Mouse (Mus musculus) hindbrain, embryonic 16.5 days (tissue): Measurements from ENCODE around the gene P2rx7. TPM values are rescaled to one million over a fixed set of nuclear protein-coding genes. Genes with fewer than 3 reads are reported as not detected.
"Not testable (repeated sequence)": the region's sequence is repeated elsewhere in the genome, so short reads cannot be mapped to it uniquely, and the experiment has no call there.

Experiments
- ATAC-seq: fragments of 200-750 bp; cut with Nextera tagmentation; 2 replicates; pipeline ENCODE4 v1.8.0; 2017; ENCODE audit warnings: moderate TSS enrichment, moderate library complexity
- H3K27ac ChIP-seq: fragments of 300-500 bp; sonication (generic); 2 replicates; pipeline ENCODE4 v1.5.1; 2014; ENCODE audit warnings: low read depth, mild to moderate bottlenecking, control low read depth, low read length, moderate library complexity
- H3K27me3 ChIP-seq: fragments of 300-500 bp; sonication (generic); replicated peaks from 2 replicates; pipeline ENCODE4 v1.6.1; 2014; ENCODE audit warnings: low read length; ENCODE audit not compliant: control insufficient read depth, insufficient read depth
- H3K36me3 ChIP-seq: fragments of 300-500 bp; sonication (generic); 2 replicates; pipeline ENCODE4 v1.6.1; 2014; ENCODE audit warnings: mild to moderate bottlenecking, low read length, moderate library complexity, mixed read lengths; ENCODE audit not compliant: control insufficient read depth, insufficient read depth
- H3K4me1 ChIP-seq: fragments of 300-500 bp; sonication (generic); 2 replicates; pipeline ENCODE4 v1.6.1; 2014; ENCODE audit warnings: low read depth, low read length; ENCODE audit not compliant: control insufficient read depth, insufficient read depth
- H3K4me2 ChIP-seq: fragments of 300-500 bp; sonication (generic); 2 replicates; pipeline ENCODE4 v1.6.1; 2014; ENCODE audit warnings: mild to moderate bottlenecking, low read length, control low read depth, moderate library complexity
- H3K4me3 ChIP-seq: fragments of 300-500 bp; sonication (generic); 2 replicates; pipeline ENCODE4 v1.5.1; 2014; ENCODE audit warnings: mild to moderate bottlenecking, low read length, control low read depth, moderate library complexity
- H3K9ac ChIP-seq: fragments of 300-500 bp; sonication (generic); 2 replicates; pipeline ENCODE4 v1.6.1; 2014; ENCODE audit warnings: low read depth, mild to moderate bottlenecking, control low read depth, low read length, moderate library complexity
- H3K9me3 ChIP-seq: fragments of 300-500 bp; sonication (generic); 2 replicates; pipeline ENCODE4 v1.6.1; 2014; ENCODE audit warnings: mild to moderate bottlenecking, low read length, moderate library complexity; ENCODE audit not compliant: control insufficient read depth
- WGBS: fragments of 180-500 bp; shearing (Covaris S2); extraction: QIAGEN DNeasy Blood & Tissue Kit; methylation state at CpG from one replicate; pipeline ENCODE4 v1.1.7; 2014; 5-methylcytosine and 5-hydroxymethylcytosine counted together
- polyA plus RNA-seq: library from polyadenylated mRNA; unstranded; fragments of >200 nt; fragmentation: Nextera tagmentation; extraction: Ambion mirVana; gene quantifications from 2 replicates; pipeline ENCODE4 v1.2.1, GENCODE M21; 2015

The P2rx7 gene
- polyA plus RNA-seq, 1 experiment from 2014 or later: 6.1 TPM

DNA sequence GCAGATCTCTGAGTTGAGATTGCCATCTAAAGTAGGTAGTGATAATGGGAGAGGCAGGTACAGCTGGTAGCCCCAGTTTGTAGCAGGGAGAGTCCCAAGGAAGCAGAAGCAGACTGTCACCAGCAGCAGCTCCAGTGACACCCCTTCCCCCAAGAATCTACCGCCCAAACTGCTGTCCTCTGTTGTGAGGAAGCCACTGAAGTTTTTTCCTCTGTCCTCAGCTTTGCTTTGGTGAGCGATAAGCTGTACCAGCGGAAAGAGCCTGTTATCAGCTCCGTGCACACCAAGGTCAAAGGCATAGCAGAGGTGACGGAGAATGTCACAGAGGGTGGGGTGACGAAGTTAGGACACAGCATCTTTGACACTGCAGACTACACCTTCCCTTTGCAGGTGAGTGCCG, 8.8 kb downstream of the P2rx7 start:
- Histone ChIP-seq H3K4me3 (no peak overlapping the region), H3K9me3 (no peaks in the 10 kb centered on the region), H3K36me3 (no peaks in the 10 kb centered on the region), H3K4me2 (no peak overlapping the region), H3K4me1 (peaks cover 17% of the 10 kb centered on the region), H3K9ac (no peak overlapping the region), H3K27me3 (no peaks in the 10 kb centered on the region), H3K27ac (no peak overlapping the region)
- WGBS: 74% methylated on average over 7 of the region's 7 CpGs
- ATAC-seq: 0 out of 2 replicates have a peak, but pooled peaks have one; percentile 25

- no peak overlapping the region; the same call in 1 of the 2 replicates for H3K4me2 ChIP-seq
- no peak for ATAC-seq
- H3K27me3 ChIP-seq: no peaks in the 10 kb centered on the region
- peaks cover 17% of the 10 kb centered on the region for H3K4me1 ChIP-seq
- H3K9me3 ChIP-seq: no peaks in the 10 kb centered on the region
- H3K36me3 ChIP-seq: no peaks in the 10 kb centered on the region
- H3K4me3 ChIP-seq: no peak overlapping the region
- WGBS: 26% methylated on average over 10 of the region's 10 CpGs
- no peak overlapping the region for H3K9ac ChIP-seq
- H3K27ac ChIP-seq: peak overlapping the region; percentile 77
Observed at GRCm38 (mm10) chr5:122653112-122653445, 9.4 kb downstream of the P2rx7 start.

DNA sequence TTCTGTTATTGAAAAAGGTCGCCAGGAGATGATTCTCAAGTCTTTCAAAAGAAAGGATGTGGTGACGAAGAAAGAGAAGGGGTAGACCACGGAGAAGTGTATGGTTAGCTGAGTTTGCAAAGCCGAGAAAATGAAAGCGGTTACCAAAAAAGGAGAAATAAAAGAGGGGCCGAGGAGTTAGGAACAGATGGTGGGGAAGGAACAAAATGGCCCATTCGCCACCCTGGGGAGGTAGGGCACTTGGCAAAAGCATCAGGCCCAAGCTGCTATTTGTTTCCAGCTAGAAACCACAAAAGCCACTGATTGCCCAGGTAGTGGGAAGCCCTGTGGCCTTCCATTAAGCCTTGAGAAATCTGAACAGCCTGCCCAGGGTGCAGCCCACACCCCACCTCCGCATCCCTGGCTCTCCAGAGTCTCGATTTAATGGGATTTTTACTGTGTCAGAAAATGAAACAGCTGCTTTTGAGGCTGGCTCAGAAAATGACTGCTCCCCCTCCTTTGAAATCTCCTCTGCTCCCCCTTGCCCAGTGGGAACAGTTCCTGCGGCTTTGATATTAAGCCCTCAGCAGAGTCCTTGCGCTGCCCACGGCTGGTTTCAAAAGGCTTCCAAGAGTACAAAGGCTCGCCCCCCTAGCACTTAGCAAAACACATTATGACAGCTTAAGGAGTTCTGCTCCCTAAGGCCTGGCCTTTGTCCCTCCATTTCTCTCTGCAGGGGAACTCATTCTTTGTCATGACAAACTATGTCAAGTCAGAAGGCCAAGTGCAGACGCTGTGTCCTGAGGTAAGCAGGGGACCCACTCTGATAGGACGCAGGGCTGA, 9.9 kb downstream of the P2rx7 start:
- WGBS: 13% methylated on average over 15 of the region's 15 CpGs
- H3K36me3 ChIP-seq: no peaks in the 10 kb centered on the region
- no peaks in the 10 kb centered on the region for H3K27me3 ChIP-seq
- peaks cover 17% of the 10 kb centered on the region for H3K4me1 ChIP-seq
- ATAC-seq: peak; percentile 66
- H3K27ac ChIP-seq: peak overlapping the region; percentile 77
- H3K9ac ChIP-seq: peak overlapping the region; percentile 28; the same call in 1 of the 2 replicates
- no peak overlapping the region for H3K4me3 ChIP-seq
- no peaks in the 10 kb centered on the region for H3K9me3 ChIP-seq
- H3K4me2 ChIP-seq: peak overlapping the region; percentile 24

DNA sequence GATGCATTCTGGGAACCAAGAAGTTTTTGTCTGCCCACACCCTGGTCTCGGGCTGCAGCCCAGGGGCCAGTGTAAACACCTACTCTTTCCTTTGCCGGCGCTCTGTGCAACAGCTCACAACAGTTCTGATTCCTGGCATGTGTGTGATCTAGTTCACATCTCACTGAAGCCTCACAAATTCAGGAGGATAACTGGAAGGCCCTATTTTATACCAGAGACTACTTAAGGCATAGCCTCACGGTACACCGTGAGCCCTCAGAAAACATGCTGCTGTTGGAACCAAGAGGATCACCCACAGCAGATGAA, 10.5 kb downstream of the P2rx7 start:
- no peaks in the 10 kb centered on the region for H3K9me3 ChIP-seq
- H3K27ac ChIP-seq: peak overlapping the region; percentile 77
- H3K4me1 ChIP-seq: peaks cover 17% of the 10 kb centered on the region
- WGBS: 35% methylated on average over 5 of the region's 5 CpGs
- no peak overlapping the region for H3K4me2 ChIP-seq
- H3K27me3 ChIP-seq: no peaks in the 10 kb centered on the region
- H3K36me3 ChIP-seq: no peaks in the 10 kb centered on the region
- ATAC-seq: no peak
- no peak overlapping the region for H3K9ac ChIP-seq
- H3K4me3 ChIP-seq: no peak overlapping the region

- no peak overlapping the region for H3K9ac ChIP-seq
- no peaks in the 10 kb centered on the region for H3K27me3 ChIP-seq
- H3K36me3 ChIP-seq: no peaks in the 10 kb centered on the region
- no peak overlapping the region for H3K4me2 ChIP-seq
- H3K4me1 ChIP-seq: peaks cover 17% of the 10 kb centered on the region
- no peak overlapping the region for H3K27ac ChIP-seq
- WGBS: 92% methylated on average over 12 of the region's 12 CpGs
- H3K9me3 ChIP-seq: no peaks in the 10 kb centered on the region
- no peak overlapping the region for H3K4me3 ChIP-seq
- ATAC-seq: no peak
Observed at GRCm38 (mm10) chr5:122656808-122657207, 13.1 kb downstream of the P2rx7 start.

DNA sequence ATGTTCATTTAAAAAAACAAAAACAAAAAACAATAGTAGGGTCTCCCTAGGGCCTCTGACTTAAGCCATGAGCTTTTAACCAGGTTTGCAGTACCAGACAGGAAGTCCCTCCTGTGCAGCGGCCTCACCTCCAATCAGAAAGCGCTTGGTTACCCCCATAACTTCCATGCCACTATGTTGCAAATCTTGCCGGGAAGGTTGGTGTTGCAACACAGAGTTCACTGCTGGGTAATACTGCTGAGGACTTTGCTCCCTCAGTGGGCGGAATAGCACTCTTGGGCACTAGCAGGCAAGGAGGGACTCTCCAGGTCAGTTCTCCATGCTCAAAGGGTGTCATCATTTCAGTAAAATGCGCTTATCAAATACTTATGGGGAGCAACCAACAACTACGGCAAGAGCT, 18.8 kb downstream of the P2rx7 start:
- Histone ChIP-seq H3K9ac (no peak overlapping the region), H3K36me3 (no peaks in the 10 kb centered on the region), H3K27ac (no peak overlapping the region), H3K27me3 (no peaks in the 10 kb centered on the region), H3K9me3 (no peaks in the 10 kb centered on the region), H3K4me1 (no peaks in the 10 kb centered on the region), H3K4me3 (no peak overlapping the region), H3K4me2 (no peak overlapping the region)
- WGBS: 98% methylated on average over 6 of the region's 6 CpGs
- no peak for ATAC-seq

DNA sequence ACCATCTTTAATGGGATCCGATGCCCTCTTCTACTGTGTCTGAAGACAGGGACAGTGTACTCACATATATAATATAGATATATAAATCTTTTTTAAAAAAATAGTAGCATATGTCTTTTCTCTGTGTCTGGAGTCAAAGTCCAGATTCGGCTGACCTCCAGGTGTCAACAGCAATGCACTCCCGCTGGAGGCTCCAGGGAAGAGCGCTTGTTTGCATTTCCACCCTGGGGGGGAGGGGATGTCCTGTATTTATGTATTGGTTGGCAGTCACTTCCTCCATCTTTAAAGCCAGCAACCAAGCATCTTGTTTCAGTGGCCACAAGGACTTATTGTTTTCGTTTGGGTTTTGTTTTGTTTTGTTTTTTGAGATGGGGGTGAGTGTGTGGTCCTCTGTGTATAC, 21.3 kb downstream of the P2rx7 start:
- H3K27me3 ChIP-seq: no peaks in the 10 kb centered on the region
- ATAC-seq: no peak
- H3K9me3 ChIP-seq: no peaks in the 10 kb centered on the region
- no peak overlapping the region for H3K4me3 ChIP-seq
- H3K27ac ChIP-seq: no peak overlapping the region
- no peak overlapping the region for H3K4me2 ChIP-seq
- no peaks in the 10 kb centered on the region for H3K36me3 ChIP-seq
- H3K4me1 ChIP-seq: no peaks in the 10 kb centered on the region
- 72% methylated on average over 5 of the region's 5 CpGs for WGBS
- no peak overlapping the region for H3K9ac ChIP-seq

DNA sequence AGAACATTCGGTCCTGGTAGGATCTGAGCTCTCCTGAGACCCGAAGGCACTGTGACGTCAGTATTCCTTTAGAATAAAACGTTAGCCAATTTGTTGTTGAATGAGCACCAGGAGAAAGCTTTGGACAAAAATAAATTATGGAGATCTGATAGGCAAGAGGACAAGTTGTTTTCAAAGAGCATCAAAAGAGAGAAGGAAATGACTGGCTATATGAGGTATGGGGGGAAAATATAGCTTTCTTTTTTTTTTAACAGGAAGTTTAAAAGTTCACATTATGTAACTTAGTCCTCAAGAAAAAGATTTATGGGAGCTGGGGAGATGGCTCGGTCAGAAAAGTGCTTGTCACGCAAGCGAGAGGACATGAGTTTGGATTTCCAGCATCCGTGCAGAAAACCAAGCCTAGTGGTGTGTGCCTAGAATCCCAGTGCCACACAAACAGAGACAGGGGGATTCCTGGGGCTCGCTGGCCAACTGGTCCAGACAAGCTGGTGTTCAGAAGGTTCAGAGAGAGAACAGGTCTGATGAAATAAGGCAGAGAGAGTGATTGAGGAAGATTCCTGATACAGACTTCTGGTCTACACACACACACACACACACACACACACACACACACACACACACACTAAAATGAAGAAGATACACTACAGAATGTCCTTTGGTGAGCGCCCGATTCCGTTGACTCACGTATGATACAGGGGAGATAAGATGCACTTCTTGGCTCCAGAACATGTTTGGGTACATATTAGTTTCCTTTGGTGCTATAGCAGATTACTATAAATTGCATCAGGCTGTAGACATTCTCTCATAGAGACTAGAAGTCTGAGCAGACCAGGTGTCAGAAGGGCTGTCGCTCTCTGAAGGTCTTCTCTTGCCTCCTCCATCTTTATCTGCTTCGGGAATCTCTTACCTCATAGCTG, 25.5 kb downstream of the P2rx7 start:
- Histone ChIP-seq H3K4me1 (no peaks in the 10 kb centered on the region), H3K36me3 (no peaks in the 10 kb centered on the region), H3K4me3 (no peak overlapping the region), H3K27ac (no peak overlapping the region), H3K9ac (no peak overlapping the region), H3K9me3 (no peaks in the 10 kb centered on the region), H3K4me2 (no peak overlapping the region), H3K27me3 (no peaks in the 10 kb centered on the region)
- 79% methylated on average over 15 of the region's 15 CpGs for WGBS
- no peak for ATAC-seq

- not testable (repeated sequence) for ATAC-seq, H3K9me3 ChIP-seq, H3K27ac ChIP-seq, H3K4me3 ChIP-seq, H3K4me1 ChIP-seq, H3K4me2 ChIP-seq, H3K9ac ChIP-seq, H3K27me3 ChIP-seq, H3K36me3 ChIP-seq
- 78% methylated on average over 7 of the region's 7 CpGs for WGBS
Observed at GRCm38 (mm10) chr5:122671641-122672040, 27.9 kb downstream of the P2rx7 start.
